Mouse (Mus musculus) gastrocnemius, adult 8-10 months (tissue): Measurements from ENCODE around the gene Cntn1. TPM values are rescaled to one million over a fixed set of nuclear protein-coding genes. Genes with fewer than 3 reads are reported as not detected.

Source experiments
- DNase-seq, 2 experiments: peaks; one replicate each; pipeline ENCODE4 v3.0.0; 2022; ENCODE audit warnings: low spot score in 2 of 2
- total RNA-seq, 4 experiments: library from RNA; stranded (reverse); gene quantifications; 2 replicates each; pipeline ENCODE4 v1.2.4; 2022

The Cntn1 gene
- total RNA-seq, result under 1 TPM; 0.13 to 0.19 (median 0.15) TPM

- DNase-seq, result no peak
Measured at GRCm38 (mm10) chr15:92050996-92051352, at the start of gene Cntn1. Cntn1 (plus strand) TSS chr15:92051165.

DNA sequence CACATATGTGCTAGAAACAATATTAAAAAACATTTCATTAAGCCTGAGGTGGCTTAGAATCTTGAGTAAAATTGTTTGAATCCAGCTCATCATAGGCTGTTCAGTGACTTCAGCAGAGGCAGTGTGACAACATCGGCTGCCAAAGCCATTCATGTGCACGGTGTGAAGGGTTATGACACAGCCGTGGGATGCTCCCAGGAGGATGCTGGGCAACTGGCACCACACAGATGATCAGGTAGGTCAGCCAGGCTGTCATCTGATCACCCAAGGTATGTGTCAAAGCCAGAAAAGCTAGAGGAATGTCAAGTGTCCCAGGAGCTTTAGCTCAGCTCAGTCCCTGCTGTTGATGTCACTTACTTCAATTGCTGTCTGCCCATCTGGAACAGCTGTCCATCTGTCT, 49.5 kb upstream of the Cntn1 start:
- no peak for DNase-seq

GRCm38 (mm10) chr15:92012165-92013083, 38.5 kb upstream of the Cntn1 start:
- DNase-seq, result no peak

DNA sequence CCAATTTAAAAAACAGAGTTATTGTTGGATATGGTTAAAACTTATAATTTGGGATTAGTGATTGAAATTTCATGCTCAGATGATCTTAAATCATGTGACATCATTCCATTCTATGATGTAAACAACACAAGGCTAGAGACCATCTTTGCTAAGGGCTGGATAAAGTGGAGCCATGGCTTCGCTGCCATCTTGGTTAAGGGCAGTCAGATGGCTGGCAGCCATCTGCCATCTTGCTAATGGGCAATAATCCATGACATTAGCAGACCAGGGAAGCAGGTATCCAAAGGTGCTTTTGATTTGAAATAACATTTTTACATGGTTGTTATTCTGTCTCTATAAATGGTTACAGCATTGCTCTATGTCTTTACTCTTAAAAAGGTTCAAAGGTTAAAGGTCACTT, 16.9 kb upstream of the Cntn1 start:
- no peak for DNase-seq

- no peak for DNase-seq
Measured at GRCm38 (mm10) chr15:92042538-92042937, 8.4 kb upstream of the Cntn1 start.

DNA sequence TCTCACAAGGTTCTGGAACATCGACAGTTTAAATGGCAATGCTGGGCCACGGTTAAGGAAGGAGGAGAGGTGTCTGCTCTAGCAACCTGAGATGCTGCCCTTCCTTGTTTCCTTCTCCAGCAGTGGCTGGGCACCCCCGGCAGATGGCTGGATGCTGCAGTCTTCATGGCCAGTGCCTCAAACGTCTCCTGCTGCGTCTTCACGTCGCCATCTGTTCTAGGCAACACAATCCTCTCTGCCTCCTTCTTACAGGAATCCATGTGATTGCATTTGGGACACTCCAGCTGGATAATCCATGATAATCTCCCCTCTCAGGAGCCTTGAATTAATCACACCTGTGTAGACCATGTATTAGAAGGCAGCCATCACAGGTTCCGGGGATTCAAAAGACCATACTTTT, 4.9 kb upstream of the Cntn1 start:
- DNase-seq, result no peak

GRCm38 (mm10) chr15:92048031-92048430, 2.9 kb upstream of the Cntn1 start:
- no peak for DNase-seq

DNA sequence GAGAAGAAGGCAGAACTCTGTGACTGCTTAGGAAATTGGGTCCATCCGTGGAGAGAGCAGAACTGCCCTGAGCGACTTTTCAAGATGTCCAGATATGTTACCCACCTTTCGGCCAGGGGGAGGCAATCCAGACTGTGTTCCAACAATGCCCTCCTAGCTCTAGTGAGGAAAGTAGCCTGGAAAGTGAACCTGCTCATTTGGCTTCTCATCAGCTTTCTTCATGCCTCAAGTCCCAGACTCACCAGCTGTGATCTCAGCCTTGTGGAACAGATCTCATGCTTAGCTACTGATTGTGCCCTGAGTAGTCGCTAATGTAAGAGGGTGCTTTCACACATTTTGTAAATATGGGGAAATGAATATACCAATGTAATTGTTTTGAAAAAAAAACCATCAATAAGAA, 2.4 kb upstream of the Cntn1 start:
- DNase-seq, result no peak

- no peak for DNase-seq
Measured at GRCm38 (mm10) chr15:92051353-92052132, 578 bp downstream of the Cntn1 start.

DNA sequence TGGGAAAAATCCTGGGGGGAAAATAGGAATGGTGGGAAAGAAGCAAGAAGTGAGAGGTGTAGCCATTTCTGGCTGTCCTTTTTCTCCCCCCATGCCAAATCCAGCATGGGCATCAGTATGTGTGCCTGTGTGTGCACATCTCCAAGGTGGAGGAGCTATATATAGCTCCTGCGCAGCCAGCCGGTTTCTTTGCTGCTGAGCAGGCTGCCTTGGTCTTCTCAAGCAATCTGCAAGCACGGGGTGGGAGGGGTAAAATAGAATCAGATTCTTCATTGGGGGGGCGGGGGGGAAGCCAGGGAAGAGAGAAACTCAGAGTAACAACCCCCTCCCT, 1.1 kb downstream of the Cntn1 start:
- no peak for DNase-seq

- DNase-seq, result no peak
Measured at GRCm38 (mm10) chr15:92057553-92057952, 6.6 kb downstream of the Cntn1 start.

GRCm38 (mm10) chr15:92060986-92061385, 10.0 kb downstream of the Cntn1 start:
- no peak for DNase-seq

DNA sequence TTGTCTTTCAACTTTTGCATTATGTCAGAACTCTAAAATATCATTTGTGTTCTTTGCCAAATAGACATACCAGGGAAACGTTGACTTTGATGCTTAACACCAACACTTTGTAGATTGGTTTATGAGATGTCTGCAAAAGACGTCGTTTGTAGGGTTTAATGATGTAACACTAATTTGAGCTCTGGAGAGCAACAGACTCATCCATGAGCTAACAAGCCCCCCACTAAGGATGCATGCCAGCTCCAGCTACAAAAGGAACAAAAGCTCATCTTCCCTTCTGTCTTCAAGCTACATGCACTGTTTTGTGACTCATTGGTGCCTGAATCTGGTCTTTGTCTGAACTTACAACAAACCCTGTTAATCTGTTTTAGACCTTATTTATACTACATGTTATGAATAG, 28.5 kb downstream of the Cntn1 start:
- DNase-seq, result no peak

GRCm38 (mm10) chr15:92085876-92086275, 34.9 kb downstream of the Cntn1 start:
- no peak for DNase-seq

- no peak for DNase-seq
Measured at GRCm38 (mm10) chr15:92087691-92088286, 36.8 kb downstream of the Cntn1 start.

DNA sequence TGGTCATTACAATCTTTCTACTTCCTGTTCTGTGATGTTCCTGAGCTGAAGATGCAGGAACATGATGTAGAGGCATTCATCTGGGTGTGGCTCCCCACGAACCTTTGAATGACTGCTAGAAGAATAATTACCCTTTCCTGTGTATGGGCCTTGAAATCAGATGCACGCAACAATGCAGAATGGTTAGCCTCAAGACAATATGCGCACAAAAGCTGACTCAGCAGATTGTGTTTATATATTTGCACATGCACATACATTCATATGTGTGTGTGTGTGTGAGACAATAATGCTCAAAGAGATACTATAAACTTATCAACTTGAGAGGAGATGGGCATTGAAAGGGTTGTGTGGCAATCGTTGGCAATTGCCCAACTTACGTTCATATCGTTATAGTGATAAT, 39.8 kb downstream of the Cntn1 start:
- no peak for DNase-seq

GRCm38 (mm10) chr15:92092041-92092440, 41.1 kb downstream of the Cntn1 start:
- no peak for DNase-seq

- no peak for DNase-seq
Measured at GRCm38 (mm10) chr15:92099410-92100174, 48.6 kb downstream of the Cntn1 start.

GRCm38 (mm10) chr15:92101956-92102355, 51.0 kb downstream of the Cntn1 start:
- no peak for DNase-seq

GRCm38 (mm10) chr15:92112455-92112854, 61.5 kb downstream of the Cntn1 start:
- no peak for DNase-seq

- DNase-seq, result no peak
Measured at GRCm38 (mm10) chr15:92132936-92133335, 82.0 kb downstream of the Cntn1 start.

- no peak for DNase-seq
Measured at GRCm38 (mm10) chr15:92134254-92134653, 83.3 kb downstream of the Cntn1 start.
